Mouse (Mus musculus) cortical plate, adult 2 months (tissue): ENCODE data around the gene Serpina11.

Source experiments
- CTCF ChIP-seq: fragments of 200-500 bp; IDR thresholded peaks from 2 replicates; pipeline ENCODE4 v1.5.1; 2011; ENCODE audit warnings: mild to moderate bottlenecking, control low read depth, low read length; ENCODE audit not compliant: insufficient read depth; ENCODE audit errors: extremely low read depth
- POLR2A ChIP-seq: fragments of 200-500 bp; IDR thresholded peaks from 2 replicates; pipeline ENCODE4 v1.6.1; 2011; ENCODE audit warnings: mild to moderate bottlenecking, low read length, control low read depth; ENCODE audit not compliant: insufficient read depth; ENCODE audit errors: extremely low read depth

DNA sequence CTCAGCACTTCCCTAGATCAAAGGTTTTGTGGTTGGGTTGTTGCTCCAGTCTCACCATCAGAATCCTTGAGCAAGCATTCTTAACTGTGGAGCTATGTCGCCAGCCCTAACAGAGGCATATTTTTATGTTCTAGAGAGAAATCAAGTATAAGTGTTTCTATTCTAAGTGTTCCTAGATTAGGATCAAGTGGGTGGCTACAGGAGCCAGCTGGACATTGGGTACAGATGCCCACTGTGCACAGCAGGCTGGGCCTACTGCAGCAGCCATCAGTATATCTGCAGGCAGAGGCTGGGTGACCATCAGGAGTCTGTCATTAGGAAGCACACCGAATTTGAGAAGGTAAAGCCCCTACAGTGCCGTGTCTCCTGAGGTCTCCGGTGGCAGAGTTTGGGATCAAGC lies 18.7 kb downstream of the Serpina11 start:
- no peak for TF ChIP-seq CTCF
- 0 out of 2 replicates have a peak, but pooled peaks have one; percentile 41 for TF ChIP-seq POLR2A
